Mouse (Mus musculus) embryonic facial prominence, embryonic 14.5 days (tissue): ENCODE results near the gene Crb3. TPM values are rescaled to one million over a fixed set of nuclear protein-coding genes. Genes with fewer than 3 reads are reported as not detected.

ENCODE experiments used
- ATAC-seq: fragments of 200-750 bp; cut with Nextera tagmentation; 2 replicates; pipeline ENCODE4 v1.8.0; 2017; ENCODE audit warnings: low read depth, moderate number of reproducible peaks, moderate TSS enrichment
- DNase-seq: peaks from one replicate; pipeline ENCODE4 v3.0.0-alpha.2; 2015; ENCODE audit warnings: low spot score
- H3K27ac ChIP-seq: fragments of 300-500 bp; sonication (generic); replicated peaks from 2 replicates; pipeline ENCODE4 v1.5.1; 2014; ENCODE audit warnings: low read depth, mild to moderate bottlenecking, low read length, moderate library complexity
- H3K27me3 ChIP-seq: fragments of 300-500 bp; sonication (generic); replicated peaks from 2 replicates; pipeline ENCODE4 v1.6.1; 2014; ENCODE audit warnings: low read length; ENCODE audit not compliant: control insufficient read depth, insufficient read depth
- H3K36me3 ChIP-seq: fragments of 300-500 bp; sonication (generic); 2 replicates; pipeline ENCODE4 v1.6.1; 2014; ENCODE audit warnings: low read length, mixed read lengths; ENCODE audit not compliant: control insufficient read depth, insufficient read depth
- H3K4me1 ChIP-seq: fragments of 300-500 bp; sonication (generic); 2 replicates; pipeline ENCODE4 v1.6.1; 2014; ENCODE audit warnings: antibody characterized with exemption, low read length; ENCODE audit not compliant: control insufficient read depth, insufficient read depth
- H3K4me2 ChIP-seq: fragments of 300-500 bp; sonication (generic); 2 replicates; pipeline ENCODE4 v1.6.1; 2014; ENCODE audit warnings: low read depth, mild to moderate bottlenecking, low read length, moderate library complexity, mixed read lengths
- H3K4me3 ChIP-seq: fragments of 300-500 bp; sonication (generic); 2 replicates; pipeline ENCODE4 v1.5.1; 2014; ENCODE audit warnings: low read depth, mild to moderate bottlenecking, low read length
- H3K9ac ChIP-seq: fragments of 300-500 bp; sonication (generic); 2 replicates; pipeline ENCODE4 v1.6.1; 2014; ENCODE audit warnings: low read depth, mild to moderate bottlenecking, low read length, moderate library complexity, mixed read lengths
- H3K9me3 ChIP-seq: fragments of 300-500 bp; sonication (generic); 2 replicates; pipeline ENCODE4 v1.6.1; 2016; ENCODE audit warnings: low read length; ENCODE audit not compliant: control insufficient read depth
- WGBS: fragments of 180-500 bp; shearing (Covaris S2); extraction: QIAGEN DNeasy Blood & Tissue Kit; methylation state at CpG from one replicate; pipeline ENCODE4 v1.1.7; 2014; 5-methylcytosine and 5-hydroxymethylcytosine counted together
- polyA plus RNA-seq: library from polyadenylated mRNA; unstranded; fragments of >200 nt; fragmentation: Nextera tagmentation; extraction: Ambion mirVana; gene quantifications from 2 replicates; pipeline ENCODE4 v1.2.1, GENCODE M21; 2014

Gene Crb3
- polyA plus RNA-seq, 1 experiment from 2014 or later: 5.5 TPM

DNA sequence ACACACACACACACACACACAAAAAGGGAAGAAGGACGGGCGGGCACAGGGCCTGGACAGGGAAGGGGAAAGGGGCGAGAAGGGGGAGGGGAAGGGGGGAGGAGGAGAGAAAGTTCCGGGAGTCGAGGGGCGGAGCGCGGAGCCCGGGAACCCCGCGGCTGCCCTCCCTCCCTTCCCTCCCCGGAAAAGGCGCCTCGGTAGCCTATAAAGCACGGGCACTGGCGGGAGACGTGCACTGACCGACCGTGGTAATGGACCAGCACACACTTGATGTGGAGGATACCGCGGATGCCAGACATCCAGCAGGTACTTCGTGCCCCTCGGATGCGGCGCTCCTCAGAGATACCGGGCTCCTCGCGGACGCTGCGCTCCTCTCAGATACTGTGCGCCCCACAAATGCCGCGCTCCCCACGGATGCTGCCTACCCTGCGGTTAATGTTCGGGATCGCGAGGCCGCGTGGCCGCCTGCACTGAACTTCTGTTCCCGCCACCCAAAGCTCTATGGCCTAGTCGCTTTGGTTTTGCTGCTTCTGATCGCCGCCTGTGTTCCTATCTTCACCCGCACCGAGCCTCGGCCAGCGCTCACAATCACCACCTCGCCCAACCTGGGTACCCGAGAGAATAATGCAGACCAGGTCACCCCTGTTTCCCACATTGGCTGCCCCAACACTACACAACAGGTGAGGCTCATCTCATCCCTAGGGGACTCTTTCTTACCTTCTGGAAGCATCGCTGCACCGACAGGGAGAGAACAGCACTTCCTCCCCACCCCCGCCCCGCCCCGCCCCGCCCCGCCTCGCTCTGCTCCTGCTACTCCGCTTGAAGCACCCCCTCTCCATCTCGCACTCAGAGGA is 46.5 kb downstream of the Crb3 start, which contains the start of gene Tnfsf9:
Gene Tnfsf9 (plus strand): TSS at position 145 of the 854 bp plus-strand sequence.
- peak within 1 kb of the TSS; percentile 79 for H3K9ac ChIP-seq
- 2% methylated on average over 23 of the region's 61 CpGs for WGBS

GRCm38 (mm10) chr17:57106035-57106368 is 47.1 kb downstream of the Crb3 start:
- Histone ChIP-seq H3K9me3 (no peaks in the 10 kb centered on the region), H3K4me1 (peaks cover 12% of the 10 kb centered on the region), H3K9ac (peak overlapping the region; percentile 79; the same call in 1 of the 2 replicates), H3K27ac (no peak overlapping the region), H3K27me3 (no peaks in the 10 kb centered on the region), H3K36me3 (no peaks in the 10 kb centered on the region), H3K4me3 (peak overlapping the region; percentile 65), H3K4me2 (peak overlapping the region; percentile 89)
- WGBS: 9% methylated on average over 9 of the region's 9 CpGs
- DNase-seq: no peak
- no peak for ATAC-seq

More for the DNA sequence above, 46.5 kb downstream of the Crb3 start, which contains the start of gene Tnfsf9:
- Histone ChIP-seq H3K27ac (no peak within 1 kb of the TSS), H3K4me3 (peak within 1 kb of the TSS; percentile 65), H3K4me1 (peaks cover 12% of the 10 kb centered on the region), H3K9me3 (no peaks in the 10 kb centered on the region), H3K27me3 (no peaks in the 10 kb centered on the region), H3K4me2 (peak within 1 kb of the TSS; percentile 89), H3K36me3 (no peaks in the 10 kb centered on the region)
- ATAC-seq (peak; percentile 84), DNase-seq (peak; percentile 66)

DNA sequence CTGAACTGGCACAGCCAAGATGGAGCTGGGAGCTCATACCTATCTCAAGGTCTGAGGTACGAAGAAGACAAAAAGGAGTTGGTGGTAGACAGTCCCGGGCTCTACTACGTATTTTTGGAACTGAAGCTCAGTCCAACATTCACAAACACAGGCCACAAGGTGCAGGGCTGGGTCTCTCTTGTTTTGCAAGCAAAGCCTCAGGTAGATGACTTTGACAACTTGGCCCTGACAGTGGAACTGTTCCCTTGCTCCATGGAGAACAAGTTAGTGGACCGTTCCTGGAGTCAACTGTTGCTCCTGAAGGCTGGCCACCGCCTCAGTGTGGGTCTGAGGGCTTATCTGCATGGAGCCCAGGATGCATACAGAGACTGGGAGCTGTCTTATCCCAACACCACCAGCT is 48.2 kb downstream of the Crb3 start:
- Histone ChIP-seq H3K36me3 (no peaks in the 10 kb centered on the region), H3K27ac (no peak overlapping the region), H3K9me3 (no peaks in the 10 kb centered on the region), H3K4me2 (no peak overlapping the region), H3K27me3 (no peaks in the 10 kb centered on the region), H3K4me3 (no peak overlapping the region), H3K4me1 (peaks cover 12% of the 10 kb centered on the region), H3K9ac (no peak overlapping the region)
- DNase-seq (no peak), ATAC-seq (no peak)
- 88% methylated on average over 5 of the region's 5 CpGs for WGBS

DNA sequence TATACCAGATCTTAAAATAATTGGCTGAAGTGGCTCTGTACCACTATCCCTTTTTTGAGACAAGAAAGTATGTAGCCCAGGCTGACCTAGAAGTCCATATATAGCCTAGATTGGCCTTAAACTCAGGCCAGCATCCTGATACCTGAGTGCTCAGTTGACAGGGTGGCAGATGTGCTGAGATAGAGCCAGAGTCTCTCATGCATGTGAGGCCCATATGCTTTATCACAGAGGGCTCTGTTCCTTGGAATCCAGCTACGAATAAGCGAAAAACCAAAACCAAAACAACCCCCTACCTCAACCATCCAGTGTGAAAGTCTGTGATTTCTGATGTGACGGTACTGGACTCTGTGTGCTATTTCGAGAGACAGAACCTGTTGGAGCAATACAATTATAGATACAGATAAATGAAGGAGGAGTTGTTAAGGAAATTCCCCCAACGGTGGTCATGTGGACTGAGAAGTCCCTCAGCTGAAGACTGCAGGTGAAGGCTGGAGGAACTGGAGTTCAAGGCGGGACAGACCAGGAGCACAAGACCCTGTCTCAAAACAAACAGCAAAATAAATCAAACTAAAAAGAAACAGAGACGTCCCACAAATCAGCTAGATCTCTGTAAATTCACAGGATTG is 49.2 kb downstream of the Crb3 start:
- Histone ChIP-seq H3K9me3 (no peaks in the 10 kb centered on the region), H3K36me3 (no peaks in the 10 kb centered on the region), H3K4me2 (no peak overlapping the region), H3K27me3 (no peaks in the 10 kb centered on the region), H3K4me3 (no peak overlapping the region), H3K27ac (no peak overlapping the region), H3K4me1 (peaks cover 12% of the 10 kb centered on the region), H3K9ac (no peak overlapping the region)
- no peak for ATAC-seq
- WGBS: 85% methylated on average over 7 of the region's 7 CpGs
- DNase-seq: no peak

GRCm38 (mm10) chr17:57108666-57109171 is 49.8 kb downstream of the Crb3 start:
- no peak for DNase-seq
- H3K4me2 ChIP-seq: no peak overlapping the region
- no peaks in the 10 kb centered on the region for H3K27me3 ChIP-seq
- H3K27ac ChIP-seq: no peak overlapping the region
- no peak for ATAC-seq
- peaks cover 12% of the 10 kb centered on the region for H3K4me1 ChIP-seq
- H3K9me3 ChIP-seq: no peaks in the 10 kb centered on the region
- H3K36me3 ChIP-seq: no peaks in the 10 kb centered on the region
- H3K4me3 ChIP-seq: no peak overlapping the region
- no peak overlapping the region for H3K9ac ChIP-seq
- WGBS: 61% methylated on average over 5 of the region's 5 CpGs

DNA sequence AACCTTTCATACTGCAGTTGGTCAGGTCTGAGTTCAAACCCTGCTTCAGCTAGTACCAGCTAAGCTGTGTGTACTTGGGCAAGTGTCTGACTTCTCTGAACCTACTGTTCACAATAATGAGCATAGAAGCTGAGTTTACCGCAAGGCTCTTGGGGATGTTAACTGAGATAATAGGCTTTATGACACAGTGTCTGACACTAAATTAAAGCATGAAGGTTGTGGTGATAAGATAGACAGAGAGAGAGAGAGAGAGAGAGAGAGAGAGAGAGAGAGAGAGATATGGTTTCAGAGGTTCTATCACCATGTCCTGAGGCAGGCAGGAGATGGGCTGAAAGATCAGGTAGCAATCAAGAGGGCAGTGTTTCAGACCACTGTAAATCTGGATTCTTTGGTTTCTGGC is 51.1 kb downstream of the Crb3 start:
- WGBS: 82% methylated on average over 1 of the region's 1 CpGs
- Histone ChIP-seq H3K4me2 (no peak overlapping the region), H3K27ac (no peak overlapping the region), H3K36me3 (no peaks in the 10 kb centered on the region), H3K27me3 (no peaks in the 10 kb centered on the region), H3K9ac (no peak overlapping the region), H3K4me3 (no peak overlapping the region), H3K4me1 (0 out of 2 replicates have a peak, but pooled peaks cover 5% of the 10 kb centered on the region), H3K9me3 (no peaks in the 10 kb centered on the region)
- ATAC-seq (no peak), DNase-seq (no peak)

DNA sequence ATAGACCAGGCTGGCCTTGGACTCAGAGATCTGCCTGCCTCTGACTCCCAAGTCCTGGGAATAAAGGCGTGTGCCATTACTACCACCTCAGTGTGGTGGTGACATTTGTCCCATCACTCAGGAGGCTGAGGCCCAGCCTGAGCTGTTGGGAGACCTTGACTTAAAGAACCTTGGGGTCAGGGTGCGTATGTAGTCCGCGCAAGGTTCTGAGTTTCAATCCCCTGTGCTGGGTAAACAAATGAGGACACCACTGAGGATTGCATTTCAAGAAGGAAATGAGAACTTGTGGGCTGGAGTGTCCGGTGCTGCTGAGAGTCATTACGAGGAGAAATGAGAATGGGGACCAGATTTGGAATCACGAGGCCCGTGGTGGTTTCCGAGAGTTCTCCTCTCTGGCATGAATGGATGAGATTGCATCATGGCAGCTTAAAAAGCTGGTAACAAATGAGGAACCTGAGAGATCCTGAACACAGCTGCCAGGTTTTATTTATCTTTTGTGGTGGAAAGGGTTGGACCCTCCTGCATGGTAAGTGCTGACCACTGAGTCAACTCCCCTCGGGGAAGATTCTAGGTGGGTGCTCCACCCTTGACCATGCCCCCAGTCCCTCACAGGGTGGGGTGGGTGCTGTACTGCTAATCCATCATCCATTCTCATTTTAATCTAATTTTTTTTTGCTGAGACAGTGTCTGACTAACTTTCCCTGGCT is 54.0 kb downstream of the Crb3 start:
- H3K27me3 ChIP-seq: no peaks in the 10 kb centered on the region
- no peaks in the 10 kb centered on the region for H3K36me3 ChIP-seq
- H3K9ac ChIP-seq: no peak overlapping the region
- DNase-seq (no peak), ATAC-seq (no peak)
- H3K4me2 ChIP-seq: no peak overlapping the region
- H3K4me3 ChIP-seq: no peak overlapping the region
- 80% methylated on average over 10 of the region's 10 CpGs for WGBS
- H3K9me3 ChIP-seq: no peaks in the 10 kb centered on the region
- H3K4me1 ChIP-seq: no peaks in the 10 kb centered on the region
- no peak overlapping the region for H3K27ac ChIP-seq
